Mouse (Mus musculus) left cerebral cortex, adult 18-20 months (tissue): ENCODE results near the gene Cldn9. TPM values are rescaled to one million over a fixed set of nuclear protein-coding genes. Genes with fewer than 3 reads are reported as not detected.

ENCODE experiments used
- DNase-seq, 2 experiments: peaks; one replicate each; pipeline ENCODE4 v3.0.0; 2021 to 2022; ENCODE audit warnings: low spot score in 2 of 2, mixed read lengths in 1 of 2
- long read RNA-seq, 2 experiments: library from polyadenylated mRNA; stranded (forward); transcript quantifications; one replicate each; pipeline ENCODE4 v2.0.0; 2021
- total RNA-seq, 2 experiments: library from RNA; stranded (reverse); gene quantifications; 2 replicates each; pipeline ENCODE4 v1.2.3; 2021

Gene Cldn9
- total RNA-seq: under 1 TPM; 0.23 to 0.26 TPM
- long read RNA-seq, experiment 1: 0 reads
- long read RNA-seq, experiment 2: 0 reads

DNA sequence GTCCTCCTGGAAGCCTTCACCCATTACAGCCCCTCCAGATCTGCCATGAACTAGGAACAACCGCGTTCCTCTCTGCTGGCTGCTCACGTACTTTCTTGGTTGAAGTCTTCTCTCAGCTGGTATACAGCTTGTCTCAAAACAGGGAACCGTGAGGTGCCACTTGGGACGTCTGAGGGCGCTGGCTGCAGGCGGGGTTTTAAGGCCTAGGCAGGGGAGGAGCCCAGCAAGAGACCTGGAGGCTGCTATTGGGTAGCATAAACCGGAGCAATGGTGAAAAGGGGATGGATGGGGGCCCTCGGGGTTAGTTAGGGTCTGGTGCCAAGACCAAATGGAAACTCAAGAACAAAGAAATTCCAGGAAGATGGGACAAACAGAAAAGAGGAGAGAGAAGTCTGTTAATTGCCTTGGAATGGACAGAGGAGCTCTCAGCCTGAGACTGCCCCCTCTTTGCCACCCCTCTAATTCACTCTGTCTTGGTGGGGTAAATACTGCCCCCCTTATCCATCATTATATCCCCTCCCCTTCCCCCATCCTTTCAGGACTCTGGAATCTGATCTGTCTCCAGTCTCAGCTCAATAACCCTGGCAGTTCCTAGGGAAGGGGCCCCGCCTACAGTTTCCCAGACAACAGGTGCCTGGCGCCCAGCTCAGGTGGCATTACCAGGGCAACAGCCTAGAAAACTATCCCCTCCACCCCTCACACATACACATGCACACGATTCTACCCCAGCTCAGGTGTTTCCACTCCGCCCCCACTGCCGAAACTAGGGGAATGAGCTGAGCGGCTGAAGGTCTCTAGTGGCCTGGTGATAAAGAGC lies at the start of gene Cldn9:
Cldn9 (minus strand) TSS at position 171 of the 817 bp plus-strand sequence.
- no peak for DNase-seq

DNA sequence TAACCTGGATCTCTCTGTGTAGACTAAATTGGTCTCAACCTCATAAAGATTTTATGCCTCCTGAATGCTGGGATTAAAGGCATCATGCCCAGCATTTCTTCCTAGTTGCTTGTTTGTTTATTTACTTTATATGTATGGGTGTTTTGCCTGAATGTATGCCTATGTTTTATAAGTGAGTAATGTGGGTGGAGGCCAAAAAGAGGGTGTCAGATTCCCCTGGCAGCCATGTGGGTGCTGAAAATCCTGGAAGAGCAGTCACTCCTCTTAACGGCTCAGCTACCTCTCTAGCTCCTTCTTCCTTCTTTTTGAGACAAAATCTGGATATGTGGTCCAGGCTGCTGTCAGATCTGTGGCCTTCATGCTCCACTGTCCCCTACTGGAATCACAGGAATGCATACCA lies 46.6 kb upstream of the Cldn9 start:
- no peak for DNase-seq

DNA sequence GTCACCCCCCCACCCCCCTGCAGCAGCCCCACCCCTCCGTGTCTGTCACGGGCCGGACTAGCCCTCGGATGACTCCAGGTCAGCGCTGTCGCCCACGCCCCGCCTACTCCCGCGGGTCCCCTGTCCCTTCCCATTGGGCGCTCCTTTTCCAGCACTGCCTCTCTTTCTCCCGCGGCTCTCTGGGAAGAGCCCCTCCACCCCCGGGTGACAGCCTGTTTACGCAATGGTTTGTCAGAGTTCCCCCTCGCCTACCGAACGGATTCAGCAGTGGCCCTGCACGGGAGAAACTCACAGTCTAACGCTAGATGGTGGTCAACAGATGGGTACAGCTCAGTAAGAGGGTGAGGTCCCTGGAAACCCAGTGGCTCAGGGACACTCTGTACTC lies 42.9 kb upstream of the Cldn9 start:
- DNase-seq: peak; percentile 42 to 59

DNA sequence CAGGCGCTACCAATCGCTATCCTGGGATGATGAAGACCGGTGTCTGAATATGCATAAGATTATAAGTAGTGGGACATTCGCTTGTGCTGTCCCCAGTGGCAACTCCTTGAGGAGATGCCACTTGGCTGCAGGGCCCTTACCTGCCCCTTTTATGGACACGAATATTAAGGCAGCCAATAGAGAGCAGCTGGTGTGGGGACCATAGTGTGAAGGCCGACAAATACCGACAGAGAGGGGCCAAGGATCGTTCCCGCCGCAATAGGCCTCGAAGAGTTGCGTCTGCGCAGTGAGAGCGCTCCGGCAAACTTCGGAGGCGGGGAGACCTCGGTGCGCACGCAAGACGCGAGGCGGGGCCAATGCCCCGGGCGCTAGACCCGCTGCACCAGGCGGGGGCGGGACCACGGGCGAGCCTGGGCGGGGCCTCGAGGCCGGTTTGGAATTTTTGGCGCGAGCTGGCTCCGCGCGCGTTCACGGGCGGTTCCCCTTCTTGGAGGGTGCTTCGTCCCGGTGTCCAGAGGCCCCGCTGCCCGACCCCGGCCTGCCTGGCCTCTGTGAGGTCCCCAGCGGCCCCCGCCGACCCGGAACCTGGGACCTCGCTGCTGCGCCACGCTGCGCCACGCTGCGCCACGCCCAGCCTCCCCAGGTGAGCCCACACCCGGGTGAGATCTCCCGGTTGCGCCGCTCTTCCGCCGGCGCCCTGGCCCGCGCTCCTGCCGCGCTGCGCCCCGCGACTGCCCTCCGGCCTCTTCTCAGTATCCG lies 42.4 kb upstream of the Cldn9 start, which contains the start of gene Pkmyt1:
Pkmyt1 (plus strand) TSS at position 338 of the 759 bp plus-strand sequence.
- peak; percentile 92 to 93 for DNase-seq

DNA sequence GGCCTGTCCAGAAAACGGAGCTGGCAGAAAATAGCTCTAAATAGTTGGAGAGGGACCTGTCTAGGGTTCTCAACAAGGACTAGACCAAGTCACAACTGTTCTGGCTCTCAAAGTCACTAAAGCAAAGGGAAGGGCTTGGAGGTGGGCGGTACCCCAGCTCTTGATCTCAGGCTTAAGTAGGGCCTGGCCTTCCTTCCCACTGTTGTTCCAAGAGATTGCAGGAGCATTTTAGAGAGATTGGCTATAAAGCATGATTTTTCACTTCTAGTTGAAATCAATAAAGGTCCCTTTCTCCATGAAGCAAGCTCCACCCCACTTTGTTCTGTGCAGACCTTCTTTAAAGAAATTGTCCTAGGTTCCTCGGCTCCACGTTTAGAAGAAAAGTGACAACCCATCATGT lies 41.7 kb upstream of the Cldn9 start:
- no peak for DNase-seq

DNA sequence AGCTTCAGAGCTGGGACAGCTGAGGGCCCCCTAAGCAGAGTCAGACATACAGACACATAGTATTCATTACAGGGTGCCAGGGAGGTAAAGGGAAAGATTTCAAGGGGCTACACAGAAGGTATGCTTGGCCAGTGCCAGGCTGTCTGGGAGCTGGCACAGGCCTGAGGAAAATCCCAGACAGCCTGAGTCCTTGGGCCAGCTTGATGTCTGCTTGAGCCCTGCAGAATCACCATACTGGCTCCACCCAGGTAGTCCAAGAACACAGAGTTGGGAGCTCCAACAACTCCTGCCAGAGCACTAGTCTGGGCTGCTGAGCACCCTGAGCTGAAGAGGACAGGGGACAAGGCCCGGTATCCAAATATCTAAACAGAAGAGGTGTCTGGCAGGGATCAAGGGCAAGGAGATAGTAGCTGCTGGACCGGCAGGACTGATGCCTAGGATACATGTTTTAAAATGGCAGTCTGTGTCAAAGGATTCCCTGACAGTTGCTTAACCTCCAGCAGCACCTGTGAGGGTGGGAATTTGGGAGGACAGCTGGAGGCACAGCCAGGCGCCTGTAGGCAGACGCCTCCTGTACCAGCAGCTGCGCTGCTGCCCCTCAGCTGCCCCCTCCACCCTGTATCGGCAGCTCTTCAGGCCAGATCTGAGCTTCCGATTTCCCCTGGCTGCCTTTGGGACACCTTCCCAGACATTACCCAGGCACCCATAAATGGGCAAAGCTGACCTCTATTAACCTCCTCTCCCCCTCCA lies 38.7 kb upstream of the Cldn9 start, which contains the start of gene 1520401A03Rik:
1520401A03Rik (minus strand) TSS at position 408 of the 750 bp plus-strand sequence.
- DNase-seq: no peak

DNA sequence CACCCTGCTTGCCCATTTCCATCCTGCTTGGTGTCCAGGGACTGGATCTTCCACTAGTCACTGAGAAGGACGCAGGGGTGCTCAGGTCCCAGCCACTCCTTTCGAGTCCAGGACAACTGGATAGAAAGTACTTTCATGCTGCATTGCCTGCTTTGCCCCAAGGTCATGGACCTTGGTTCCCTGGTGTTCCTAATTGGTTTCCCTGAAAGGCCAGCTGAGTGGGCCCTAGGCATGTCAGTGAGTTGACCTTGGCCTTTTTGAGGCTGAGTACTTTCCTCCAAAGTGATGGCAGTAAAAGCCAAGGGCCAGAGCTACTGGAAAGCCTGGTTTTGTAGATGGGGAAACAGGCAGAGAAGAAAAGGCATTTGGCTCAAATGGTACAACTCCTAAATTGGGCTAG lies 38.1 kb upstream of the Cldn9 start:
- DNase-seq: no peak

DNA sequence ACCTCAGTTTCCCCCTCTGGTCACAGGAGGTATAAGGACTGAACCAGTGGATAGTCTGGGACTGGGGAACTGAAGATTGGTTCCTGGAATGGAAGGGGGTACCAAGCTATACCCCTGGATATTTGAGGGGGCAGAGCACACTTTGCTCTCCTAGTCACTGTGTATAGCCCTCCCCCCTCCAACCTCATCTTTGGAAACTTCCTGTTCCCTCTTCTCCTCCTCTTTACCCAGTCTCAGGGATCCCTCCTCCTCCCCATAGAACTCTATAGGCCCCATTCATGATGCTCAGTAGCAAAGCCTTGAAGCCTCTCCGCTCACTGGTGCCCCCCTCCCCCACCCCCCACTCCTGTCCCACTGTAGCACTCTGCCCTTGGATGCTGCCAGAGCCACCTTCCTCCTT lies 35.6 kb upstream of the Cldn9 start:
- no peak for DNase-seq

DNA sequence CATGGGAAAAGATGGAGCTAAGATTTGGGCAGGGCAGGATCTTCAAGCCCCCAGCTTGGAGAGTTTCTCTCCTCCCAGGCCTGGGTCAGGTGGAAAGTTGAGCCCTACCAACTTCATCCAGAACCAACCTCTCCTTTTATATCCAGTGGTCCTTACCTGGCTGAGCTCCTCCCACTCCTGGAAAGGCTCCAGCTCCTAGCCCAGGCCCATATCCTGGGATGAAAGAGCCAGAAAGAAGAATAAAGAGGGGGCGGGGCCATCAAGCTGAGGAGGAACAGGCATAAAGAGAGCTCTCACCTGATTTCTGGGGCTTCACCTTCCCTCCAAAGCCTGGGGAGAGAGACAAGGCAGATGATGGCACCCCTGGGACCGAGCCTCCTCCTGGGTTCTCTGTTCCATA lies 33.2 kb upstream of the Cldn9 start:
- DNase-seq: no peak

DNA sequence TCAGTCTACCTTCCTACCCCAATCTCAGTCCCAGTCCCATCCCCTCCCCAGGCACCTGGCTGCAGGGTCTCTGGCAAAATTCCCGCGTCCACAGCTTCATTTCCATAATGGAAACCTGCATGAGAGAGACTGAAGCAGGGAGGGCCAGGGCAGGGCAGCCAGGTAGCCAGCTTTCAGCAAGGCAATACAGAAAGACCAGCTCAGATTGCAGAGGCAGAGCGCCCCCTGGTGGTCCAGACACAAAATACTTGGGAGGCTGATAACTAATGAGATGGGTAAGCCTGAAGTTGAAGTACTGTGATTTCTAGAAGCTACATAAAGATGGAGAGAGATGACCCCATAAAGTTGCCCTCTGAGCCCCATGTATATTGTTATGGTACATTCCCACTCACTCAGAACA lies 22.4 kb upstream of the Cldn9 start:
- peak; percentile 73 to 80 for DNase-seq

DNA sequence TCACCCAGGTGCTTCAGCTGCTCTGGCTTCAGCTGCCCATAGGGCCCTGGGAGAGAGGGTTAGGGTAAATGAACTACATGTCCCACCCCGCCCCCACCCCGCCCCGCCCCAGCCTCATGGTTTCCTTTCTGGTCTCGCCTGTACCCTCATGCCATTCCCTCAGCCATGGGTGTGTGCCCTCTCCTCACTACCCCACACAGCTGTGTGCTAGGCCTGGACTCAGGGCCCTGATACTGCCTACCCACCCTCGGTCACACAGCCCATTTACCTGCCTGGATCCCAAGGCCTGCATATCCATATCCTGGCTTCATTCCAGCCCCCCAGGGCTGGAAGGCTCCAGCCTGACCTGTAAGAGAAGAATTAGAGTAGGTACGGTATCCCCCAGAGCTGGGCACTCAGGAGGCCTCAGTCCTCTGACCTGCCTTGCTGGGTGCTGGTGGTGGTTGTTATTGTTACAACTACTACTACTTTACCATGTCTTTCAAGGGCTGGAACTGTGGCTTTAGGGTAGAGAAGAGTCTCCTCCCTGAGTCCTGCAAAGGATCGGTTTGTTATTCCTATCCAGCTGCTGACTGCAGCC lies 21.8 kb upstream of the Cldn9 start:
- no peak for DNase-seq

DNA sequence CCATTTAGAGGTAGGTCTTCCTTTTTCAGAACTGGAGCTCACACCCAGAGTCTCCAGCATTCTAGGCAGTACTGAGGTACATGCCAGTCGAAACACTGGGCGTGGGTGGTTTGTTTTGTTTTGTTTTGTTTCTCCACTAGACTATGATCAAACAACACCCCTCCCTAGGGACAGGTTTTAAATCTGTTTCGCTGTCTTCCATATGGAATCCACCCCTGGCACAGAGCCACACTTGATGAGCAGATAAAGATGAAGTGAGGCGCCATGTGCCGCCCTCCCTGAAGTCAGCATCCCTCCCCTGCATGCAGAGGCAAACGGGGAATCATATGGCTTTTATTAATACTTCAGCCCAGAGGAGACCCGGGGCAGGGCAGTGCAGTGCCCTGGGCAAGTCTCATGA lies 20.9 kb upstream of the Cldn9 start:
- DNase-seq: peak; percentile 22 to 33

DNA sequence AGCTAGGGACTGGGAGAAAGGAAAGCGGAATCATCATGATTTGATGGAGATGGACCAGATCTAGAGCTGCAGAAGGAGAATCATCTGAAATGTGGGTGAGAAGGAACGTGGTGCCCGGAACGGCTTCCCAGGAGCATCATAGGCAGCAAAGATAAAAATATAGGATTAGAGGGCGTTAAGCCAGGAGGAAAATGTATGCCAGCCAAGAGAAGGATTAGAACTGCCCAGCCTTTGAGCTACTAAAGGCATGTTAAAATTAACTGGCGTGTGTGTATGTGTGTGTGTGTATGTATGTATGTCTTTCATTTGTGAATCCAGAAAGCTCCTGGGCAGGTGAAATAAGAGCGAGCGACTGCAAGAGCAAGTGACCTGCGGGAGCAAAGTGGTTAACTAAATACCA lies 19.5 kb upstream of the Cldn9 start:
- no peak for DNase-seq

DNA sequence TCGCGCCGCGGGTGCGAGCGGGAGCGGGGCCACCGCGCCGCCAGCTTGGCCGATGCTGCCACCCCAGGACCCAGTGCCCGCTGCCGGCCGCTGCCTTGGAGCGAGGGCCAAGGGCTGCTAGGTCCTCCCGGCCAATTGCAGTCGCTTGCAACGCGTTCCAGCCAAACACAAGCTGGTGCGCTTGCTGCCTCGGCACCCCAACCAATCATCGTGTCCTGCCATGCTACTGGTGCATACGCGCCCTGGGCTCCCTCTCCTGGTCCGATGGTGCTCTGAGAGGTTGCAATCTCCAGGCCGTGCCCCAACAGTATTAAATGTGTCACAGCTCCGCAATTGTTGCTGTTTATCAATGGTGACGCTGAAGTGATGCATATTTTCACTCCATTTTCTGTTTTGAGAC lies 16.3 kb upstream of the Cldn9 start:
- DNase-seq: peak; percentile 85 to 93

DNA sequence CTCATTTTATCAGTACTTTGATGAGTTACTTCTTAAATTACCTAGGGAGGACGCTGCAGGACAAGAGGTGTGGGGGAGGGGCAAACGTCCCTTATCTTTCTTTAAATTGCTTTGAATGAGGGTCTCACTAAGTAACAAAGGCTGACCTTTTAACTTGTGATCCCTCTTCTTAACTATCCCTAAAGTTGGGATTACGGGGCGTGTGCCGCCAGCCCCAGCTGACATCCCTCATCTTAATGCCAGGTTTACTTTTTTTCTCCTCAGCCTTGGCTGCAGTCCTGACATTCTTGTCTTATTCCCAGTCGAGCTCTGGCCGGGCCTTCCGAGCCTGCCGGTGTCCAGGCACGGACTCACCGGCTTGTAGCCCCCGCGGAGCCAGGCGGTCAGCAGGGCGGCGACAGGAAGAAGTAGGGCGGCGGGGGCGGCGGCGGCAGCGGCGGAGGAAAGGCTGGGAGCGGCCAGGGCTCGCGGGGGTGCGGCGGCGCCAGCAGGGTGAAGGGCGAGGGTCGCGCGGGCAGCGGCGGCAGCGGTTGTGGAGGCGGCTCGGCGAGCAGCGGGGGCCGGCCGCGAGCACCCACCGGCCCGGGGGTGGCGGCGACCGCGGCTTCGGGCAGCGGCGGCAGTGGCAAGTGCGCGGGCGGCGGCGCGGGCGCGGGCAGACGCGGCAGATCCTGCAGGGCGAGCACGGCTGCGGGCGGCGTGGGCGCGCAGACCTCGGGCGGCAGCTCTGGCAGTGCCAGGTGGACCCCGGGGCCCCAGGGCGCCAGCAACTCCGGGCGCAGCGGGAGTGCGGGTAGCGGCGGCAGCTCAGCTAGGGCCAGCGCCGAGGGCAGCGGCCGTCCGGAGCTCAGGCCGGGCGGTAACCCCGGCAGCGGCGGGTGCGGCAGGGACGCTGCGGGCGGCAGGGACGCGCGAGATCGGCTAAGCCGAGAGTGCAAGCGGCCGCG lies 15.6 kb upstream of the Cldn9 start:
- DNase-seq: peak; percentile 36 to 54

DNA sequence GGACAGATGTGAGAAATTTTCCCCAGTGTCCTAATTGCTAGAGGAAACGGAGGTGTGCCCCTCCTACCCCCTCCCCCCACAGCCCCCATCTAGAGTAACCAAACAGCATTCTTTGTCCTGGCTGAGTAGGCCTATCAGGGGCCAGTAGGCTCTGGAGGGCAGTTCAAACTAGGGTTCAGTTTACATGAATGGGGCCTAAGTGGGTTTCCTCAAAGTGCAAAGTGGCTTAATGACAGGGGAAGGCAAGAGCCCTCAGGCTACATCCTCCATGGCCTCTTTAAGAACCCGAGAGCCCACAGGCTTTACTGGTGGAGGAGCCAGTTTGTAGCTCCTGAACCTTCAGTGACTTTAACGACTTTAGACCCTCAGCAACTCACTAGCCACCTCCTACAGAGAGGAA lies 12.0 kb upstream of the Cldn9 start:
- DNase-seq: no peak

DNA sequence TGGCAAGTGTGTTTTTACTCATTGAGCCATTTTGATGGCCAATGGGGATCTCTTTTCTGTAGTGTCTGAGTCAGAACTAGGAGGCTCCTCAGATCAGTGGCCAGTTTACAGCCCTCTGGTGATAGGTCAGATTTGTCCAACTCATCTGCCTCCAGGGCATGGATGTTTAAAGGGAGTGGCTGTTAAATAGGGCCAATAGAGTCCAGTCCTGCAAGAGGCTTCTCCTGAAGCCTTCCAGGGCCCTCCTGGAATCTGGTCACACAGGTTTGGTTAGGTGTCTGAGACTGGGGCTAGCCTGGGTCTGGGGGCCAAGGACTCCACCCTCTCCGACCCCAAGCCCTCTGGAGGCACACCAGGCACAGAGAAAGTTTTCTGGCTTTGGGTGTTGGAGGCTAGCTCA lies 10.7 kb upstream of the Cldn9 start:
- DNase-seq: no peak

DNA sequence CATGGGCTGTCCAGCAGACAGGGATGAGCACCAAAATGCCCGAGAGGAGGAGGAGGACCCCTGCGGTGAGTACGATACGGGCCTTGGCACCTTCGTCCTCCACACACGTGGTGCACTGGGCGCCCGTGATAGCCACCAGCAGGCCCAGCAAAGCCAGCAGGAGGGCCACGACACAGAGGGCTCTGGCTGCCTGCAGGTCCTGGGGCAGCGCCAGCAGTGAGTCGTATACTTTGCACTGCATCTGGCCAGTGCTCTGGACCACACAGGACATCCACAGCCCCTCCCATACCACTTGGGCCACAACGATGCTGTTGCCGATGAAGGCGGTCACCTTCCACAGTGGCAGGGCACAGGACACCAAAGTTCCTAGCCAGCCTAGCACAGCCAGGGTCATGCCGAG lies 600 bp downstream of the Cldn9 start:
- no peak for DNase-seq

DNA sequence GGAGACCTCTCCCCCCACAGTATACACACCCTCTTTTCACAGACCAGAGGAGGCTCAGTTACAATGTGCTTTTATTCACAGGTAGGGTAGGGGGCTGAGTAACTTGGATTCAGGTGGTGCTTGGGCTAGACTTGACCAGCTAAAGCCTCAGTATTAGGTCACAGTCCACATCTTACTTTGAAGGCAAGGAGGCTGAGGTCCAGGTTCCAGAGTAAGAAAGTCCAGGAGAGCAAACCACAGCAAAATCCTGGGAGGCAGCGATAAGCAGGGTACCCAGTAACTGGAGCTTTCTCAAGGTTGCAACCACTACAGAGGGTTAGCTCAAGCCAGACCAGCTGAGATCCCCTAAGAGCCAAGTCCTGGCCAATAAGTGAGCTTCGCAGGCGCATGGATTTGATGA lies 1.3 kb downstream of the Cldn9 start:
- DNase-seq: no peak

DNA sequence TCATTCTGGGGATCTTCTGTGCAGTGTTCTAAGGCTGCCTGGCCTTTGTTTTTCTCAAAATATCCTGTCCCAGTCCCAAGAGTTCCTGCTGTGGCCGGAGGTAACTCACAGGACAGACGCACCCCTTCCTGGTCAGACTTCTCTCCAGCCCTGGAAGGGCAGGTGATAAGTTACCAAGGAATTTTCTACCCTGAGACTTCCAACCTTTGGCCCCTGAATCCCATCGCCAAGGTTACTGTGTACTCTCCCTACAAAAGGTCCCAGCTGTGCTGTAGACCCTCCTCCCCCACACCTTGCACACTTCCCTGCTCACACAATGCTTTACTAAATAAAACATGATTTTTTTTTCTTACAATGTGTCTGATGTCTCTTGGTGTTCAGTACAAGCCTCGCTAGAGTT lies 1.7 kb downstream of the Cldn9 start:
- no peak for DNase-seq
